Mouse (Mus musculus) MEL (cell line): ENCODE data around the gene Col23a1. TPM values are rescaled to one million over a fixed set of nuclear protein-coding genes. Genes with fewer than 3 reads are reported as not detected.

ENCODE experiments used
- DNase-seq: peaks from one replicate; pipeline ENCODE4 v3.0.0; 2011; ENCODE audit warnings: low read depth, low spot score
- H3K27ac ChIP-seq: 2 replicates; pipeline ENCODE4 v1.5.1; 2012; ENCODE audit warnings: low read depth, mild to moderate bottlenecking, control low read depth, low read length, moderate library complexity; ENCODE audit not compliant: control insufficient read depth
- H3K27me3 ChIP-seq, 2 experiments: fragments of 150-350 bp in 1 of 2; sonication (generic) in 1 of 2; 2 replicates each; pipeline ENCODE4 v1.6.1; 2012; ENCODE audit warnings: low read length in 2 of 2, mild to moderate bottlenecking in 2 of 2, improper control_type of control experiment in 1 of 2, moderate library complexity in 1 of 2; ENCODE audit not compliant: insufficient read depth in 2 of 2, control insufficient read depth in 1 of 2
- H3K36me3 ChIP-seq, 2 experiments: 2 replicates each; pipeline ENCODE4 v1.6.1; 2012 to 2014; ENCODE audit warnings: low read length in 2 of 2, improper control_type of control experiment in 1 of 2, inconsistent platforms in 1 of 2, mild to moderate bottlenecking in 1 of 2; ENCODE audit not compliant: insufficient read depth in 2 of 2, control insufficient read depth in 1 of 2
- H3K4me1 ChIP-seq, 2 experiments: fragments of 150-350 bp in 1 of 2; sonication (generic) in 1 of 2; 2 replicates each; pipeline ENCODE4 v1.6.1; 2012; ENCODE audit warnings: low read length in 2 of 2, improper control_type of control experiment in 1 of 2, mild to moderate bottlenecking in 1 of 2; ENCODE audit not compliant: insufficient read depth in 2 of 2, control insufficient read depth in 1 of 2
- H3K4me3 ChIP-seq, 2 experiments: fragments of 150-350 bp in 1 of 2; sonication (generic) in 1 of 2; 2 replicates each; pipeline ENCODE4 v1.5.1; 2012; ENCODE audit warnings: low read depth in 2 of 2, low read length in 2 of 2, mild to moderate bottlenecking in 2 of 2, moderate library complexity in 2 of 2, control low read depth in 1 of 2, improper control_type of control experiment in 1 of 2; ENCODE audit not compliant: control insufficient read depth in 1 of 2, insufficient read depth in 1 of 2
- H3K79me2 ChIP-seq: 2 replicates; pipeline ENCODE4 v1.6.1; 2012; ENCODE audit warnings: mild to moderate bottlenecking, low read length, moderate library complexity; ENCODE audit not compliant: control insufficient read depth, poor library complexity, insufficient read depth
- H3K9ac ChIP-seq: 2 replicates; pipeline ENCODE4 v1.6.1; 2012; ENCODE audit warnings: low read depth, mild to moderate bottlenecking, control low read depth, low read length, moderate library complexity; ENCODE audit not compliant: control insufficient read depth, poor library complexity, severe bottlenecking
- H3K9me3 ChIP-seq: fragments of 150-350 bp; sonication (generic); replicated peaks from 2 replicates; pipeline ENCODE4 v1.6.1; 2012; ENCODE audit warnings: mild to moderate bottlenecking, low read length, improper control_type of control experiment, moderate library complexity; ENCODE audit not compliant: insufficient read depth
- ELF1 ChIP-seq: IDR thresholded peaks from 2 replicates; pipeline ENCODE4 v1.6.1; 2014; ENCODE audit warnings: low read depth, mild to moderate bottlenecking, inconsistent platforms, low read length, improper control_type of control experiment, moderate library complexity
- EP300 ChIP-seq, 2 experiments: IDR thresholded peaks; 2 replicates each; pipeline ENCODE4 v1.6.1; 2011; ENCODE audit warnings: improper control_type of control experiment in 2 of 2, low read length in 2 of 2, low read depth in 1 of 2, mild to moderate bottlenecking in 1 of 2
- ETS1 ChIP-seq: IDR thresholded peaks from 2 replicates; pipeline ENCODE4 v1.6.1; 2012; ENCODE audit warnings: low read depth, mild to moderate bottlenecking, inconsistent platforms, low read length, improper control_type of control experiment, moderate library complexity
- GABPA ChIP-seq: IDR thresholded peaks from 2 replicates; pipeline ENCODE4 v1.6.1; 2012; ENCODE audit warnings: low read depth, mild to moderate bottlenecking, inconsistent platforms, low read length, improper control_type of control experiment, moderate library complexity
- HCFC1 ChIP-seq: IDR thresholded peaks from 2 replicates; pipeline ENCODE4 v1.6.1; 2012; ENCODE audit warnings: low read depth, mild to moderate bottlenecking, inconsistent platforms, low read length, improper control_type of control experiment, moderate library complexity
- JUND ChIP-seq: IDR thresholded peaks from 2 replicates; pipeline ENCODE4 v1.6.1; 2011; ENCODE audit warnings: low read depth, mild to moderate bottlenecking, improper control_type of control experiment, low read length
- MAX ChIP-seq: IDR thresholded peaks from 2 replicates; pipeline ENCODE4 v1.6.1; 2011; ENCODE audit warnings: low read length, improper control_type of control experiment
- MAZ ChIP-seq: IDR thresholded peaks from 2 replicates; pipeline ENCODE4 v1.6.1; 2012; ENCODE audit warnings: low read depth, mild to moderate bottlenecking, inconsistent platforms, low read length, improper control_type of control experiment
- MYC ChIP-seq: IDR thresholded peaks from 2 replicates; pipeline ENCODE4 v1.6.1; 2011; ENCODE audit warnings: low read depth, mild to moderate bottlenecking, low read length, improper control_type of control experiment, moderate library complexity
- NELFE ChIP-seq: IDR thresholded peaks from 2 replicates; pipeline ENCODE4 v1.6.1; 2011; ENCODE audit warnings: low read depth, low read length, improper control_type of control experiment
- NRF1 ChIP-seq: IDR thresholded peaks from 2 replicates; pipeline ENCODE4 v1.6.1; 2014; ENCODE audit warnings: low read depth, mild to moderate bottlenecking, inconsistent platforms, low read length, improper control_type of control experiment, moderate library complexity; ENCODE audit not compliant: poor library complexity, insufficient read depth, severe bottlenecking
- POLR2A ChIP-seq, 2 experiments: IDR thresholded peaks; 2 replicates each; pipeline ENCODE4 v1.6.1; 2011 to 2012; ENCODE audit warnings: low read length in 2 of 2, mild to moderate bottlenecking in 2 of 2, control low read depth in 1 of 2, improper control_type of control experiment in 1 of 2, low read depth in 1 of 2, moderate library complexity in 1 of 2; ENCODE audit not compliant: control insufficient read depth in 1 of 2, insufficient read depth in 1 of 2, poor library complexity in 1 of 2
- RCOR1 ChIP-seq: IDR thresholded peaks from 2 replicates; pipeline ENCODE4 v1.6.1; 2012; ENCODE audit warnings: low read depth, mild to moderate bottlenecking, inconsistent platforms, low read length, improper control_type of control experiment
- UBTF ChIP-seq: IDR thresholded peaks from 2 replicates; pipeline ENCODE4 v1.6.1; 2012; ENCODE audit warnings: low read depth, mild to moderate bottlenecking, inconsistent platforms, low read length, improper control_type of control experiment, moderate library complexity, borderline replicate concordance; ENCODE audit not compliant: insufficient read depth
- USF1 ChIP-seq: IDR thresholded peaks from 2 replicates; pipeline ENCODE4 v1.6.1; 2014; ENCODE audit warnings: low read depth, mild to moderate bottlenecking, inconsistent platforms, low read length, improper control_type of control experiment, moderate library complexity
- ZKSCAN1 ChIP-seq: IDR thresholded peaks from 2 replicates; pipeline ENCODE4 v1.6.1; 2012; ENCODE audit warnings: low read depth, mild to moderate bottlenecking, inconsistent platforms, low read length, improper control_type of control experiment, moderate library complexity
- polyA plus RNA-seq, 2 experiments: library from polyadenylated mRNA; stranded (reverse) in 1 of 2; unstranded in 1 of 2; fragments of >175 nt in 1 of 2; fragments of >200 nt in 1 of 2; gene quantifications; 2 replicates each; pipeline versions ENCODE4 v1.2.1 to v1.2.4; 2012; ENCODE audit warnings: low replicate concordance in 2 of 2, low read depth in 1 of 2; ENCODE audit not compliant: insufficient read length in 2 of 2, insufficient read depth in 1 of 2, missing spikeins in 1 of 2
- total RNA-seq: library from RNA; depleted of rRNA; stranded (reverse); fragments of 300-350 nt; gene quantifications from 2 replicates; pipeline ENCODE4 v1.2.3, GENCODE M21; 2012

Col23a1 gene
- total and polyA plus RNA-seq, 3 experiments, result under 0.01 to 0.03 TPM; not detected in 1

DNA sequence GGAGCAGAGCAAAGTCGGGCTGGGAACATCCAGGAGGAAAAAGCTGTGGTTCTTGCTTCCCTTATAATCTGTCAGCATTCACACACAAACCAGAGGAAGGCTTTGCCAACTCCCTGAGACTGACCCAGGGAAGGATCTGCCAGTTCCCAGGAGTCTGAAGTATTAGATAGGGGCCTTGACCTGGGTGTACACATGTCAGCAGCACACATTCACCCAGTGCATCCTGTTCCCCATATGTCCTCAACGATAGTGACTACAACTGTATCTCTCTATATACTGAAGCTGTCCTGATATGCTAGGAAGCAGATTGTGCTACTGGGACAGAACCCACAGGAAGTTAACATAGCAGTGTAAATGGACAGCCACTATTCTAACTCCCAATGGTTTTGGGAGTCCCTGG lies 114.2 kb downstream of the Col23a1 start:
- no peak for DNase-seq
- Histone ChIP-seq H3K9me3 (no peaks in the 10 kb centered on the region), H3K27me3 (no peaks in the 10 kb centered on the region), H3K27ac (no peak overlapping the region), H3K9ac (no peak overlapping the region), H3K4me1 (no peaks in the 10 kb centered on the region), H3K4me3 (no peak overlapping the region), H3K79me2 (no peaks in the 10 kb centered on the region)
- no peak for TF ChIP-seq POLR2A (IDR thresholded peaks at IDR 0.05; ENCODE audit: control insufficient read depth in 1 of 2, insufficient read depth in 1 of 2, low read depth in 1 of 2, low read length in 2 of 2, poor library complexity in 1 of 2)
- TF ChIP-seq RCOR1, result no peak
- TF ChIP-seq ETS1, result no peak
- no peak for TF ChIP-seq NRF1
- TF ChIP-seq MYC, result no peak
- no peak for TF ChIP-seq HCFC1
- no peak for TF ChIP-seq UBTF
- TF ChIP-seq ELF1, result no peak
- TF ChIP-seq EP300 (IDR thresholded peaks at IDR 0.05; ENCODE audit: low read depth in 1 of 2, low read length in 2 of 2), result no peak
- TF ChIP-seq ZKSCAN1, result no peak
- no peak for TF ChIP-seq USF1
- TF ChIP-seq GABPA, result no peak
- TF ChIP-seq JUND, result no peak
- TF ChIP-seq MAZ, result no peak
- TF ChIP-seq, all 39 proteins: peak for 0
- no peaks in the 10 kb centered on the region for H3K36me3 ChIP-seq

GRCm38 (mm10) chr11:51404865-51405440 lies 115.2 kb downstream of the Col23a1 start:
- no peaks in the 10 kb centered on the region for H3K27me3 ChIP-seq
- no peaks in the 10 kb centered on the region for H3K9me3 ChIP-seq
- H3K36me3 ChIP-seq, result no peaks in the 10 kb centered on the region
- H3K27ac ChIP-seq, result no peak overlapping the region
- H3K79me2 ChIP-seq, result no peaks in the 10 kb centered on the region
- no peak overlapping the region for H3K9ac ChIP-seq
- TF ChIP-seq MAX (no peak), USF1 (no peak), NELFE (no peak)
- TF ChIP-seq, all 39 proteins: peak for 0
- no peaks in the 10 kb centered on the region for H3K4me1 ChIP-seq
- no peak overlapping the region for H3K4me3 ChIP-seq
- no peak for DNase-seq
